Mouse (Mus musculus): Measurements from ENCODE around the gene Dusp7. TPM values are rescaled to one million over a fixed set of nuclear protein-coding genes. Genes with fewer than 3 reads are reported as not detected.

Dusp7 gene
- polyA plus RNA-seq, 1 experiment from 2014 or later = 4.6 TPM

DNA sequence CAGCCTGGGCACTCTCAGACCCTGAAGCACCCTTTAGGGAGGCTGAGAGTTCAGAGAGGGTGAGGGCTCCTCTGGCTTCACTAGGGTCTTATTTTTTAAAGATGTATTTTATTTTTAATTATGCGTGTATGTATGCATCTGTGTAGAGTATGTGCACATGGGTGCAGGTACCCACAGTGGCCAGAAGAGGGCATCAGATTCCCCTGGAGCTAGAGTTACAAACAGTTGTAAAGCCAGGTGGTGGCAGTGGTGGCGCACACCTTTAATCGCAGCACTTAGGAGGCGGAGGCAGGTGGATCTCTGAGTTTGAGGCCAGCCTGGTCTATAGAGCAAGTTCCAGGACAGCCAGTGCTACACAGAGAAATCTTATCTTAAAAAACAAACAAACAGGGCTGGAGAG is 40.7 kb downstream of the Dusp7 start:
- Histone ChIP-seq H3K4me3 (ENCODE audit: low read depth, low read length) (no peak overlapping the region), H3K27ac (ENCODE audit: low read depth, low read length) (no peak overlapping the region), H3K4me1 (replicated peaks; ENCODE audit: control insufficient read depth, insufficient read depth, low read length) (no peaks in the 10 kb centered on the region), H3K4me2 (replicated peaks; ENCODE audit: low read depth) (no peak overlapping the region), H3K9ac (ENCODE audit: low read depth, low read length) (no peak overlapping the region), H3K36me3 (ENCODE audit: control insufficient read depth, insufficient read depth) (no peaks in the 10 kb centered on the region), H3K9me3 (ENCODE audit: control insufficient read depth) (no peaks in the 10 kb centered on the region), H3K27me3 (replicated peaks; ENCODE audit: control insufficient read depth, insufficient read depth, low read length) (no peaks in the 10 kb centered on the region)
- WGBS = 96% methylated on average over 4 of the region's 4 CpGs
- TF ChIP-seq CTCF (IDR thresholded peaks at IDR 0.05; ENCODE audit: low read depth) = peak; percentile 36; the same call in 1 of the 2 replicates
- no peak for ATAC-seq

DNA sequence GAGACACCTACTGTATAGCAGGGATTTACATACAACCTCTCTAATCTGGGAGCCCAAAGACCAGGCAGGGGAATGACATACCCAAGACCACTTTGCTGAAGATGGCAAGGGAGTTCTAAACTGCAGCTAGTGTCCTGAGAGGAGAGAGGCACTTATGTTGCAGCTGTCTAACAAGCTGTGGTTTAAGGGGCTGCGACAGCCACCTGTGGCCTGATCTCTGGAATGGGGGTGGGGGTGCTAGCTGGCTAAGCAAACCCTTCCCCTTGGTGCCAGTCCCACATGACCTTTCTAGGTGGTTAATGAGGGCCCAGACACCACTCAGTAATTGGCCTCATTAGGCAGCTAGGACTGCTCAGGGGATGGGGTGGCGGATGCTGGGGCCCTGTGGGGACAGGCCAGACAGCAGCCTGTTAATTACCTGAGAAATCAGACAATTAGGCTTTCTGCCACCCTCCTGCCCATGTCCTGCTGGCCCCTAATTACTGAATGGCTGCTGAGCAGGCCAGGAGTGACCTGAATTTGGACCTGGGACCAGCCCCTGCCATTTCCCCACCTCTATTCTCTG is 41.7 kb downstream of the Dusp7 start:
- no peaks in the 10 kb centered on the region for H3K4me1 ChIP-seq (replicated peaks; ENCODE audit: control insufficient read depth, insufficient read depth, low read length)
- H3K4me3 ChIP-seq (ENCODE audit: low read depth, low read length) = no peak overlapping the region
- 89% methylated on average over 2 of the region's 2 CpGs for WGBS
- H3K27ac ChIP-seq (ENCODE audit: low read depth, low read length) = no peak overlapping the region
- H3K9me3 ChIP-seq (ENCODE audit: control insufficient read depth) = no peaks in the 10 kb centered on the region
- ATAC-seq = no peak
- no peaks in the 10 kb centered on the region for H3K27me3 ChIP-seq (replicated peaks; ENCODE audit: control insufficient read depth, insufficient read depth, low read length)
- no peak overlapping the region for H3K4me2 ChIP-seq (replicated peaks; ENCODE audit: low read depth)
- TF ChIP-seq CTCF (IDR thresholded peaks at IDR 0.05; ENCODE audit: low read depth) = no peak
- no peak overlapping the region for H3K9ac ChIP-seq (ENCODE audit: low read depth, low read length)
- no peaks in the 10 kb centered on the region for H3K36me3 ChIP-seq (ENCODE audit: control insufficient read depth, insufficient read depth)

DNA sequence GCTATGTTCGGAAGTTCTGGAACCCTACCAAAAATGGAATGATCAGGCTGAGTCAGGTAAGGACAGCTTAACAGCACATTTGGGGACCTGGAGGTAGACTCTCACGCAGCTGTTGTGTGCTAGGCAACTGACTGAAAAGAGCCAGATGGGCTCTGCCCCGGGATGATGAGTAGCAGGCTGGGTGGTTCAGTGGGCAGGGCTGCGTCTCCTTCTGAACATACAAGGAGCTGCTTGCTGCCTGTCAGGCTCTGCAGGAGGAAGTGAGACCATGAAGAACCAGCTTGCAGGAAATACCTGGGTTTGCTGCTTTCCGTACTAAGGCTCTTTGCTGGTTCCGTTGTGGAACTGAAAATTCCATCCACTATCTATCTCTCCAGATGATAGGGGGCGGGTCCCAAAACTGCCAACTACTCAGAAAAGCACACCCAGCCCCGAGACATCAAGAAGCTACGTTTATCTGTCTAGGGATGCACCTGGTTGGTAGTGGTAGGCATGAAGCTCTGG is 42.7 kb downstream of the Dusp7 start:
- H3K9ac ChIP-seq (ENCODE audit: low read depth, low read length) = no peak overlapping the region
- 55% methylated on average over 9 of the region's 9 CpGs for WGBS
- H3K4me1 ChIP-seq (replicated peaks; ENCODE audit: control insufficient read depth, insufficient read depth, low read length) = no peaks in the 10 kb centered on the region
- H3K27me3 ChIP-seq (replicated peaks; ENCODE audit: control insufficient read depth, insufficient read depth, low read length) = no peaks in the 10 kb centered on the region
- no peaks in the 10 kb centered on the region for H3K36me3 ChIP-seq (ENCODE audit: control insufficient read depth, insufficient read depth)
- no peak overlapping the region for H3K4me3 ChIP-seq (ENCODE audit: low read depth, low read length)
- ATAC-seq = no peak
- no peak overlapping the region for H3K4me2 ChIP-seq (replicated peaks; ENCODE audit: low read depth)
- no peak overlapping the region for H3K27ac ChIP-seq (ENCODE audit: low read depth, low read length)
- no peak for TF ChIP-seq CTCF (IDR thresholded peaks at IDR 0.05; ENCODE audit: low read depth)
- H3K9me3 ChIP-seq (ENCODE audit: control insufficient read depth) = no peaks in the 10 kb centered on the region

DNA sequence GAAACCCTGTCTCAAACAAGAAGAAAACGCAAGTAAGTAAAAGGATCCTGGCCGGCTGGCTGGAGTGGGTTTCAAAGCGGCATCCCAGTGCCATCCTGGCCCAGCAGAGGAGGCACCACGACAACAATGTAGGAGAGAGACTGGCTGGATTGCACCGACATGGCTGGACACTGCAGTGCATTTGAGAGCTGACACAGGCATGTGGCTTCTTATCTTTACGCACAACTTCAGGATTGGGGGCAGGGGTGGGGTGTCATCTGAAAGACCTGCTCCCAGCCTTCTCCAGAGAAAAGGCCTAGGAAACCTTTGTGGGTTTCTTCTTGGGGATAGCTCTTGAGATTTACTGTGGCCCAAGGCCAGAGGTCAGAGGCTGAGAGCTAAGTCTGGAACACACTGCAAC is 43.3 kb downstream of the Dusp7 start:
- TF ChIP-seq CTCF (IDR thresholded peaks at IDR 0.05; ENCODE audit: low read depth) = no peak
- Histone ChIP-seq H3K9ac (ENCODE audit: low read depth, low read length) (no peak overlapping the region), H3K4me3 (ENCODE audit: low read depth, low read length) (no peak overlapping the region), H3K27ac (ENCODE audit: low read depth, low read length) (no peak overlapping the region), H3K4me2 (replicated peaks; ENCODE audit: low read depth) (no peak overlapping the region), H3K27me3 (replicated peaks; ENCODE audit: control insufficient read depth, insufficient read depth, low read length) (no peaks in the 10 kb centered on the region), H3K9me3 (ENCODE audit: control insufficient read depth) (no peaks in the 10 kb centered on the region), H3K36me3 (ENCODE audit: control insufficient read depth, insufficient read depth) (no peaks in the 10 kb centered on the region), H3K4me1 (replicated peaks; ENCODE audit: control insufficient read depth, insufficient read depth, low read length) (no peaks in the 10 kb centered on the region)
- WGBS = 63% methylated on average over 6 of the region's 6 CpGs
- ATAC-seq = no peak

DNA sequence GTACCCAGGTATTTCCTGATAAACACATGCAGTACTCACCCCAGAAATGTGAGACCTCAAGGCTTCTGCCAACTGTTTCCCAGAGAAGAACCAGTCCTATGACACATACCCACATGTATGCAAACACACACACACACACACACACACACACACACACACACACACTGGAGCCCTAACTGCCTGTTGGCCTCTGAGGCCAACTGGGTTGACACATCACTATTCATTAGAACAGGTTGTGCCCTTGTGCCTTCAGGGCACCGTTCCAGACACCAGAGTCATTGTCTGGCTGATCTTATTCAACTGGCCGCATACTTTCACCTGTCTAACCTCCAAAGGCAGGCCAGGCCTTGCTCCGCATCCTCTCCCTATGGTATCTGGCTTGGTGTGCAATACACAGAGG is 43.8 kb downstream of the Dusp7 start:
- H3K27me3 ChIP-seq (replicated peaks; ENCODE audit: control insufficient read depth, insufficient read depth, low read length) = no peaks in the 10 kb centered on the region
- H3K36me3 ChIP-seq (ENCODE audit: control insufficient read depth, insufficient read depth) = no peaks in the 10 kb centered on the region
- H3K4me2 ChIP-seq (replicated peaks; ENCODE audit: low read depth) = no peak overlapping the region
- 80% methylated on average over 3 of the region's 3 CpGs for WGBS
- H3K4me3 ChIP-seq (ENCODE audit: low read depth, low read length) = no peak overlapping the region
- no peaks in the 10 kb centered on the region for H3K9me3 ChIP-seq (ENCODE audit: control insufficient read depth)
- H3K9ac ChIP-seq (ENCODE audit: low read depth, low read length) = no peak overlapping the region
- no peaks in the 10 kb centered on the region for H3K4me1 ChIP-seq (replicated peaks; ENCODE audit: control insufficient read depth, insufficient read depth, low read length)
- no peak for TF ChIP-seq CTCF (IDR thresholded peaks at IDR 0.05; ENCODE audit: low read depth)
- H3K27ac ChIP-seq (ENCODE audit: low read depth, low read length) = no peak overlapping the region
- ATAC-seq = no peak

DNA sequence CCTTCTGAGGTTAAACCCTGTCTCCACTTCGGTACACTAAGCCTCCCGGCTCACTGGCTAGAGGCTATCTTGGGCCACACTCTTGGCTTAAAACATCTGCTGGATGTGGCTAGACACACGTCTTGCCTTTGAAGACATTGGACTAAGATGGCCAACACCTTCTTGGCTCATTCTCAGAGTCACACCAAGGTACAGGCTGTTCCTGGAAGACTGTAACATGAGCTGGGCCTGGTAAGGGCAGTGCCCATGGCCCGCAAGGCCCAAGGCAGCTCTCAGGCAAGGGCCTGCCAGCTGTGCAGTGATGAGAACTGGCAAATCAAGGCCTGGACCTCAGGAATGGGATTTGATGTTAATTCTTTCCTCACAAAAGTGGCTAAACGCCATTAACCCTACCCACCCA is 45.2 kb downstream of the Dusp7 start:
- Histone ChIP-seq H3K9ac (ENCODE audit: low read depth, low read length) (no peak overlapping the region), H3K4me3 (ENCODE audit: low read depth, low read length) (no peak overlapping the region), H3K4me1 (replicated peaks; ENCODE audit: control insufficient read depth, insufficient read depth, low read length) (no peaks in the 10 kb centered on the region), H3K27me3 (replicated peaks; ENCODE audit: control insufficient read depth, insufficient read depth, low read length) (no peaks in the 10 kb centered on the region), H3K4me2 (replicated peaks; ENCODE audit: low read depth) (no peak overlapping the region), H3K27ac (ENCODE audit: low read depth, low read length) (no peak overlapping the region), H3K36me3 (ENCODE audit: control insufficient read depth, insufficient read depth) (no peaks in the 10 kb centered on the region), H3K9me3 (ENCODE audit: control insufficient read depth) (no peaks in the 10 kb centered on the region)
- TF ChIP-seq CTCF (IDR thresholded peaks at IDR 0.05; ENCODE audit: low read depth) = no peak
- 84% methylated on average over 5 of the region's 5 CpGs for WGBS
- no peak for ATAC-seq

DNA sequence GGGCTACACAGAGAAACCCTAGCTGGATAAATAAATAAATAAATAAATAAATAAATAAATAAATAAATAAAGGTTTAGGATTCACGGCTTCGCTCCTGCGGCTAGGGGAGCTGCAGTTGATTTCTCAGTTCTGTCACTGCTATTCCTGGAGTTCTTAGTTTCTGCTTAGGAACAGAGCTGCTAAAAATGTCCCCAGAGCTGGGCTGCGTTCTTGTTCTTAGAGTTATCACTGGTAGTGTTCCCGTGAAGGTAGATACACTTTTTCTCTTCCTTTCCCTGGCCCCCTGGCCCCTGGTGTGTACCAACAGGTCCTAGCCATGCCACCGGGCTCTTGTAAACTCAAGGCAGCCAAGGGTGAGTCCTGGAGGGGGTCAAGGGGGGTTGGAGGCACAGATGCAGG is 48.4 kb downstream of the Dusp7 start:
- no peak overlapping the region for H3K4me2 ChIP-seq (replicated peaks; ENCODE audit: low read depth)
- H3K36me3 ChIP-seq (ENCODE audit: control insufficient read depth, insufficient read depth) = no peaks in the 10 kb centered on the region
- H3K9ac ChIP-seq (ENCODE audit: low read depth, low read length) = no peak overlapping the region
- 89% methylated on average over 6 of the region's 6 CpGs for WGBS
- no peak overlapping the region for H3K27ac ChIP-seq (ENCODE audit: low read depth, low read length)
- H3K4me1 ChIP-seq (replicated peaks; ENCODE audit: control insufficient read depth, insufficient read depth, low read length) = no peaks in the 10 kb centered on the region
- peaks cover 7% of the 10 kb centered on the region; the same call in 1 of the 2 replicates for H3K27me3 ChIP-seq (replicated peaks; ENCODE audit: control insufficient read depth, insufficient read depth, low read length)
- no peak for ATAC-seq
- no peak overlapping the region for H3K4me3 ChIP-seq (ENCODE audit: low read depth, low read length)
- no peak for TF ChIP-seq CTCF (IDR thresholded peaks at IDR 0.05; ENCODE audit: low read depth)
- H3K9me3 ChIP-seq (ENCODE audit: control insufficient read depth) = no peaks in the 10 kb centered on the region
